Mouse (Mus musculus) ES-Bruce4 (cell line): ENCODE results near the gene Eif5b.
"Not testable (repeated sequence)": the region's sequence is repeated elsewhere in the genome, so short reads cannot be mapped to it uniquely, and the experiment has no call there.

Experiments
- CTCF ChIP-seq: IDR thresholded peaks from one replicate; pipeline ENCODE4 v1.8.1; 2011; ENCODE audit warnings: low read depth, low read length
- EP300 ChIP-seq: IDR thresholded peaks from 2 replicates; pipeline ENCODE4 v1.6.1; 2011; ENCODE audit warnings: low read depth, low read length; ENCODE audit not compliant: insufficient read depth
- POLR2A ChIP-seq: IDR thresholded peaks from one replicate; pipeline ENCODE4 v1.8.1; 2011; ENCODE audit warnings: low read length; ENCODE audit not compliant: insufficient read depth

DNA sequence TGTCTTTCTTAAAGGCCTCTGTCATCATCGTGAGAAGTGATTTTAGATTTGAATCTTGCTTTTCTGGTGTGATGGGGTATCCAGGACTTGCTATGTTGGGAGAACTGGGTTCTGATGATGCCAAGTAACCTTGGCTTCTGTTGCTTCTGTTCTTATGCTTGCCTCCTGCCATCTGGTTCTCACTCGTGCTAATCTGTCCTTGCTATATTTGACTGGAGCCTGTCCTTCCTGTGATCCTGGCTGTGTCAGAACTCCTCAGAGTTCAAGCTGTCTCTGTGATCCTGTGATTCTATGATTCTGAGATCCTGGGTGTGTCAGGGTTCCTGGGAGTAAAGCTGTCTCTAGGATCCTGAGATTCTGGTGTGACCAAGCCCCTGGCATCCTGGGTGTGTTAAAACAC, 64.3 kb downstream of the Eif5b start:
- not testable (repeated sequence) for TF ChIP-seq POLR2A, CTCF, EP300
